Mouse (Mus musculus) midbrain, postnatal 0 days (tissue): ENCODE data around the gene Mrc2. TPM values are rescaled to one million over a fixed set of nuclear protein-coding genes. Genes with fewer than 3 reads are reported as not detected.
A peak's percentile ranks its signal among the peaks of the same experiment; 100 is the strongest.

ENCODE experiments used
- ATAC-seq: fragments of 200-750 bp; cut with Nextera tagmentation; 2 replicates; pipeline ENCODE4 v1.8.0; 2017; ENCODE audit warnings: moderate number of reproducible peaks, mild to moderate bottlenecking, moderate TSS enrichment, moderate library complexity; ENCODE audit not compliant: low FRiP score
- DNase-seq: peaks from one replicate; pipeline ENCODE4 v3.0.0-alpha.2; 2015; ENCODE audit warnings: low spot score
- H3K27ac ChIP-seq: fragments of 300-500 bp; sonication (generic); 2 replicates; pipeline ENCODE4 v1.5.1; 2014; ENCODE audit warnings: low read depth, mild to moderate bottlenecking, low read length, mixed read lengths
- H3K27me3 ChIP-seq: fragments of 300-500 bp; sonication (generic); 2 replicates; pipeline ENCODE4 v1.6.1; 2014; ENCODE audit warnings: low read length, control low read depth, mixed read lengths; ENCODE audit not compliant: insufficient read depth
- H3K36me3 ChIP-seq: fragments of 300-500 bp; sonication (generic); 2 replicates; pipeline ENCODE4 v1.6.1; 2014; ENCODE audit warnings: low read length, control low read depth, mixed read lengths; ENCODE audit not compliant: insufficient read depth
- H3K4me1 ChIP-seq: fragments of 300-500 bp; sonication (generic); 2 replicates; pipeline ENCODE4 v1.6.1; 2014; ENCODE audit warnings: mild to moderate bottlenecking, control low read depth, antibody characterized with exemption, low read length, mixed read lengths; ENCODE audit not compliant: insufficient read depth
- H3K4me2 ChIP-seq: fragments of 300-500 bp; sonication (generic); 2 replicates; pipeline ENCODE4 v1.6.1; 2014; ENCODE audit warnings: low read depth, mild to moderate bottlenecking, low read length, mixed read lengths; ENCODE audit not compliant: poor library complexity, severe bottlenecking
- H3K4me3 ChIP-seq: fragments of 300-500 bp; sonication (generic); 2 replicates; pipeline ENCODE4 v1.5.1; 2014; ENCODE audit warnings: low read depth, mild to moderate bottlenecking, low read length, moderate library complexity
- H3K9ac ChIP-seq: fragments of 300-500 bp; sonication (generic); replicated peaks from 2 replicates; pipeline ENCODE4 v1.6.1; 2014; ENCODE audit warnings: mild to moderate bottlenecking, low read length, moderate library complexity, mixed read lengths; ENCODE audit not compliant: poor library complexity, severe bottlenecking
- H3K9me3 ChIP-seq: fragments of 300-500 bp; sonication (generic); 2 replicates; pipeline ENCODE4 v1.6.1; 2016; ENCODE audit warnings: low read length, control low read depth
- CTCF ChIP-seq: IDR thresholded peaks from 2 replicates; pipeline ENCODE4 v1.5.1; 2016; ENCODE audit warnings: antibody characterized with exemption, mild to moderate bottlenecking
- WGBS: fragments of 180-500 bp; shearing (Covaris S2); extraction: QIAGEN DNeasy Blood & Tissue Kit; methylation state at CpG from one replicate; pipeline ENCODE4 v1.1.7; 2014; 5-methylcytosine and 5-hydroxymethylcytosine counted together
- polyA plus RNA-seq: library from polyadenylated mRNA; unstranded; fragments of >200 nt; fragmentation: Nextera tagmentation; extraction: Ambion mirVana; gene quantifications from 2 replicates; pipeline ENCODE4 v1.2.1, GENCODE M21; 2015
- total RNA-seq: library from RNA; depleted of rRNA; stranded (reverse); fragments of >200 nt; gene quantifications from 2 replicates; pipeline ENCODE4 v1.2.3, GENCODE M21; 2014

Mrc2 gene
- total and polyA plus RNA-seq, 2 experiments from 2014 or later, result 3.4 to 20.5 TPM

DNA sequence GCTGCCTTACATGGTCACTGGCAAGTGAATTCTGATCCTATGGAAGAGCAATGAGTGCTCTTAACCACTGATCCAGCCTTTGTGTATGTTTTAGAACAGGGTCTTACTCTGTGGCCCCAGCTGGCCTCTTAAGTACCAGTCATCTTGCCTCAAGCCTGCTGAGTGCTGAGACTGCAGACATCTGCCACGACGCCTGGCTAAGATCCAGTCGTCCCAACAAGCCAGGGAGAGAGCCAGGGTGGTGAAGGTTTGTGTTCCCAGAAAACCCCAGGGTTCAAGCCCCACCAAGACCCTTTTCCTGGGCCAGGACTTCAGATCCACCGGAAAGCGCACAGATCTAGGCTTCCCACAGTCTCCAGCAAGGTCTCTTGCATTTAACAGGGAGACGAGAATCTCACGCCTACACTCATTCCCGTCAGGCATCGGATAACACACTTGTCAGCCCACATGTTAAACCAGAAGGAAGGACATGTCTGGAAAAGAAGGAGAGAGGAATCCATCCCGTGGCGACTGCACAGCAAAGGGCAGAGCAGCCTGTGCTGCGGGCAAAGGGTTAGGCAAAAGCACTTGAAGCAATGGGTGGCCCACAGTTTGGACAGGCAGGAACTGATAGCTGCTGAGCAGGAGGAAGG is 20.0 kb downstream of the Mrc2 start:
- peak overlapping the region; percentile 57; the same call in 1 of the 2 replicates for H3K27ac ChIP-seq
- DNase-seq, result peak; percentile 54

DNA sequence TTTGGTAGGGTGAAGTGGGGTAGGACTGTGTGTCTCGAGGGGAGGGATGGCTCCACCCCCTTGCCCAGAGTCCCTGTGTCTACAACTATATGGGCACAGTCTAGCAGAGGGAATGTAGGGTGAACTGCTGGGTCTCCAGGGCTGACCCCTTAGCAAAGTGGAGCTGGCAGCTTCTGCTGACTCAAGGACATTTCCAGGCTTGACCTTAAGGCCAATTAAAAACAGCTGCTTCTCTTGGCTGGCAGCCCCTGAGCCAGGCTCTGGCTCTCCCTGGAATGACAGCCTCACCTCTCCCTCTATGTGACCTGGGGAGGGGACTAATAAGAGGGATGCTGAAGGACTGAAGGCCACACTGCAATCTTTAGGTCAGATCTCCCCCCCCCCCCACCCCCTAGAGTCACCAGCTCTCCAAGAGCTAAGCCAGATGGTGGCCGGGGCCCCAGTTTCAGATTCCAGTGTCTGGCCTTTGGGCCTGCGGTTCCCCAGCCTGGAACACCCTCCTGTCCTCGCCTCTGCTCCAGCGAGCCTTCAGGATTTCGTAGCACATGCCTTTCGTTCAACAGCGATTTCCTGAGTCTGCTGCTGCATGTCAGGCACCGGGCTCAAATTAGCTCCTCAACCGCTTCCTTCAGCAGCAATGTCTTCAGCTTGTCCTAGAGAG is 20.7 kb downstream of the Mrc2 start:
- no peak overlapping the region for H3K4me2 ChIP-seq
- 24% methylated on average over 10 of the region's 10 CpGs for WGBS
- no peaks in the 10 kb centered on the region for H3K9me3 ChIP-seq
- ATAC-seq, result no peak
- H3K9ac ChIP-seq, result no peak overlapping the region
- peak overlapping the region; percentile 57 for H3K27ac ChIP-seq
- H3K4me3 ChIP-seq, result no peak overlapping the region
- no peaks in the 10 kb centered on the region for H3K27me3 ChIP-seq
- H3K4me1 ChIP-seq, result peaks cover 7% of the 10 kb centered on the region
- no peaks in the 10 kb centered on the region for H3K36me3 ChIP-seq
- TF ChIP-seq CTCF, result no peak
- peak; percentile 15 for DNase-seq

More for the DNA sequence above, 20.0 kb downstream of the Mrc2 start:
- peaks cover 7% of the 10 kb centered on the region for H3K4me1 ChIP-seq
- no peak for TF ChIP-seq CTCF
- no peak for ATAC-seq
- no peak overlapping the region for H3K4me3 ChIP-seq
- no peaks in the 10 kb centered on the region for H3K27me3 ChIP-seq
- 62% methylated on average over 12 of the region's 12 CpGs for WGBS
- no peaks in the 10 kb centered on the region for H3K36me3 ChIP-seq
- H3K9me3 ChIP-seq, result no peaks in the 10 kb centered on the region
- H3K9ac ChIP-seq, result no peak overlapping the region
- H3K4me2 ChIP-seq, result no peak overlapping the region

DNA sequence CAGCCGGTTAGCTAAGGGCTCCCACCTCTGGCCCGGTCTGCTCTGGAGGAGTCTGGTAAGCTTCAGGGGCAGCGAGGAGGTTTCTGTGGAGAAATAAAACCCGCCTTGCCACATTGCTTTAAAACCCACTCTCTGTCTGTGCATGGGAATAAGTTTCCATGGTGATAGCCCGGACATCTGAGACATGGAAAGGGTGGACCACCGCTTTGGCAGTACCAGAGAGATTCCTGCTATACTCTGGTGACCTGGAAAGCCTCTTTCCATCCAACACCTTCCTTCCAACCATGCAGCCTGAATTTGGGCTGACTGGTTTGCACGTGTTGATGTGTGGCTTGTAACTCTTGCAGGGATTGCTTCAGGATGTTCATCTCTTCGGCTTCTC is 21.2 kb downstream of the Mrc2 start:
- Histone ChIP-seq H3K27me3 (no peaks in the 10 kb centered on the region), H3K4me1 (peaks cover 7% of the 10 kb centered on the region), H3K4me2 (no peak overlapping the region), H3K36me3 (no peaks in the 10 kb centered on the region), H3K9me3 (no peaks in the 10 kb centered on the region), H3K4me3 (no peak overlapping the region), H3K27ac (peak overlapping the region; percentile 57), H3K9ac (no peak overlapping the region)
- 14% methylated on average over 8 of the region's 8 CpGs for WGBS
- DNase-seq (no peak), ATAC-seq (no peak)
- TF ChIP-seq CTCF, result no peak

DNA sequence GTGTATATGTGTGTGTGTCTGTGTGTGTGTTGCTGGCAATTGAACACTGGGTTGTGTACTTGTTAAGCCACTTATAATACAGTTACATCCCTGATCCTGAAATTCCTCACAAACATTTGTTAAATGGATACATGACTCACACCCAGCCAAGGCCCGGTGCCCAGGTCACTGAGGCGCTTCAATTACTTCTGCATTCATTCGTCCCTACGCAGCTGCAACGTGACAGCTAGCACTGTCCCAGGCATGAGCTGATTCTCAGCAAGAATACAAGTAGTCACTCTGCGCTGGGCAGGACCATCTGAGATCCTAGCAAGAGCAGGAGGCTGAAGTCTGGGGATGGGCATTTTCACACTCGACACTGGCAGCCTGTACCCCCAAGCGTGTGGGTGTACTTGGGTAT is 22.9 kb downstream of the Mrc2 start:
- Histone ChIP-seq H3K27ac (no peak overlapping the region), H3K27me3 (no peaks in the 10 kb centered on the region), H3K9me3 (no peaks in the 10 kb centered on the region), H3K4me2 (no peak overlapping the region), H3K4me1 (peaks cover 7% of the 10 kb centered on the region), H3K4me3 (no peak overlapping the region), H3K9ac (no peak overlapping the region), H3K36me3 (no peaks in the 10 kb centered on the region)
- ATAC-seq (no peak), DNase-seq (no peak)
- TF ChIP-seq CTCF, result no peak
- 74% methylated on average over 8 of the region's 8 CpGs for WGBS

DNA sequence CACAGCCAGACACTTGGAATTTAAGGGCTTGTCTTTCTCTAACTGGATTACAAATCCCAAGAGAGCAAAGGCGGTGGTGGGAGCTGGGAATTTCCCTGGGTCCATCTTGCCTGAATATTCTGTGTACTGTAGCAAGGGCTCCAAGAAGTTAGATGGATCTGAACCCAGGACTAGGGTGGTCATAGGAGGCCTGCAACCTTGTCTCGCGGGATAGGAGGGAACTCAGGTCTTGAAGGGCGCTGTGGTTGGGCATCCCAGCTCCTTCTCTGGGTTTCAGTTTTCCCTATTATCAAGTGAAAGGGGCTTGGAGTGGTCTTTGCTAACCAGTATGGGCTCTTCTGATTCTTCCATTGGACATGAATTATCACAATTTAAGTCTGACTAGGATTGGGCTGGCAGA is 23.7 kb downstream of the Mrc2 start:
- WGBS, result 95% methylated on average over 4 of the region's 4 CpGs
- Histone ChIP-seq H3K27ac (no peak overlapping the region), H3K27me3 (no peaks in the 10 kb centered on the region), H3K36me3 (no peaks in the 10 kb centered on the region), H3K9ac (no peak overlapping the region), H3K4me1 (peaks cover 7% of the 10 kb centered on the region), H3K4me3 (no peak overlapping the region), H3K9me3 (no peaks in the 10 kb centered on the region), H3K4me2 (no peak overlapping the region)
- no peak for ATAC-seq
- TF ChIP-seq CTCF, result no peak
- DNase-seq, result no peak

DNA sequence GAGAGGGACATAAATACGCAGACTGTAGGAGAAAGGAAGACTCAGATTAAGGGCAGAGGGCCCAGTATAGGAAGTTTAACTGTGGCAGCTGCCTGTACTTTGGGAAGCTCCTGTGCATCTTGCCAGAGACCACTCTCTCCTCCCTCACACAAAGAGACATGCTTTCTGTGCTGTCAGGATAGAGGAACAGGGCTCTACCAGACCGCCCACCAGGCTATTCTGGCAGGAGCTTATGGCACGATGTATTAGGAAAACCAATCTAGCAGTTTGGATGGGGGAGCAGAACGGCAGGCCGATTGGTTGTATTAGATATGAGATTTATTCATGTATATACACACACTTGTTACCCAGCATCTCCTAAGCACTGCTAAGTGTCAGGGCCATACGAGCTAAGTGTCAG is 25.3 kb downstream of the Mrc2 start:
- Histone ChIP-seq H3K9me3 (no peaks in the 10 kb centered on the region), H3K9ac (no peak overlapping the region), H3K4me3 (no peak overlapping the region), H3K36me3 (no peaks in the 10 kb centered on the region), H3K4me1 (peaks cover 3% of the 10 kb centered on the region), H3K27ac (no peak overlapping the region), H3K4me2 (no peak overlapping the region), H3K27me3 (no peaks in the 10 kb centered on the region)
- WGBS, result 91% methylated on average over 6 of the region's 6 CpGs
- DNase-seq (no peak), ATAC-seq (no peak)
- no peak for TF ChIP-seq CTCF
